Mouse (Mus musculus) left cerebral cortex, adult 9 months (tissue): ENCODE data around the gene Tprg.
A peak's percentile ranks its signal among the peaks of the same experiment; 100 is the strongest.

Source experiments
- DNase-seq, 2 experiments: peaks; one replicate each; pipeline ENCODE4 v3.0.0; 2022; ENCODE audit warnings: low spot score in 2 of 2

Gene Tprg

DNA sequence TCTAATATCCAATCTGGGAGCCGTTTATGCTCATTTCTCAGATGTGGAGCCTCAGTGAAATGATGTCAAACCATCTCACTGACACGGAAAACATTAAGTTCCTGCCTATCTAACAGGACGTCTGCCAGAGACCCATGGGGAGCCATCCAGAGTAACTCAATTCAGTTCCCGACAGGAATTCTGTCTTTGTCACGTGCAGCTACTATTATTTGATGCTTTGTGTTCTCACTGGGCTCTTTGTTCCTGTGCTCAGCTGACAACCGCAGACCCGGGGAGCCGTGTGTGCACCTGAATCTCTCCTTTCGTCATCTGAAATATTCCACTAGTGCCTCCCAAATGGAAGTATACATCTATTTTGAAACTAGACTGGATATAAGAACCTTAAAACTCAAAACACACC is 138.3 kb downstream of the Tprg start:
- no peak for DNase-seq

GRCm38 (mm10) chr16:25425376-25425775 is 138.8 kb downstream of the Tprg start:
- no peak for DNase-seq

GRCm38 (mm10) chr16:25426261-25426660 is 139.6 kb downstream of the Tprg start:
- DNase-seq = no peak

GRCm38 (mm10) chr16:25440039-25440438 is 153.4 kb downstream of the Tprg start:
- no peak for DNase-seq

GRCm38 (mm10) chr16:25445580-25445979 is 159.0 kb downstream of the Tprg start:
- DNase-seq = no peak

- no peak for DNase-seq
These were observed 164.9 kb downstream of the Tprg start for GRCm38 (mm10) chr16:25451511-25451910.

GRCm38 (mm10) chr16:25464732-25465131 is 178.1 kb downstream of the Tprg start:
- no peak for DNase-seq

GRCm38 (mm10) chr16:25465435-25466139 is 179.0 kb downstream of the Tprg start:
- peak; percentile 33 to 46 for DNase-seq

GRCm38 (mm10) chr16:25468040-25468439 is 181.4 kb downstream of the Tprg start:
- no peak for DNase-seq

DNA sequence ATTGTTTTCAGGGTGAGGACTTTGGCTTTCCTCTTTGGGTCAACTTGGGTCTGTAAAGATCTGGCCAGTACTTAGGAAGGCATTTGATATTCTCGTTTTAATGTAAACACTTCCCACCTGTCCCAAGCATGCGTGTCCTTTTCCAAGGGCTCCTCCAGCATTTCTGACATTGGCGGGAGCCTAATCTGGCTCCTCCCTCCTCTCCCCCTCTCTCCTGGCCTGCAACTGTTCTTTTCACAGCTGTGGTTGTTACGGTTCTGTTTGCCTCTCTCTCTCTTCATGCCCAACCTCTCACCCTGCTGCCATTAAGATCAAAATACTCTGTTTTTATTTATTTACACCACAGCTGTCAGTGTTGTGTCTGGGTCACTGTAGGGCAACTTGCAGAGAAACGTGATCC is 182.0 kb downstream of the Tprg start:
- DNase-seq = no peak
